Mouse (Mus musculus) ES-E14 (cell line): Measurements from ENCODE around the gene Nanos3.

ENCODE experiments used
- HCFC1 ChIP-seq: IDR thresholded peaks from 2 replicates; pipeline ENCODE4 v1.6.1; 2012; ENCODE audit warnings: low read length, inconsistent platforms, borderline replicate concordance; ENCODE audit not compliant: insufficient read depth
- MAFK ChIP-seq: IDR thresholded peaks from 2 replicates; pipeline ENCODE4 v1.6.1; 2014; ENCODE audit warnings: mild to moderate bottlenecking, low read depth, low read length, inconsistent platforms; ENCODE audit not compliant: insufficient read depth
- ZC3H11A ChIP-seq: IDR thresholded peaks from 2 replicates; pipeline ENCODE4 v1.6.1; 2012; ENCODE audit warnings: low read depth, mild to moderate bottlenecking, inconsistent platforms, low read length, borderline replicate concordance
- ZNF384 ChIP-seq: IDR thresholded peaks from 2 replicates; pipeline ENCODE4 v1.6.1; 2012; ENCODE audit warnings: low read depth, low read length, inconsistent platforms

- TF ChIP-seq ZNF384 (no peak), MAFK (no peak), HCFC1 (no peak), ZC3H11A (no peak)
These were observed at the start of gene Nanos3 for GRCm38 (mm10) chr8:84185117-84185516.
